Mouse (Mus musculus) layer of hippocampus, adult 11-12 months (tissue): ENCODE results near the gene Cstf3.
A peak's percentile ranks its signal among the peaks of the same experiment; 100 is the strongest.
"Not testable (repeated sequence)": the region's sequence is repeated elsewhere in the genome, so short reads cannot be mapped to it uniquely, and the experiment has no call there.

Experiments used
- DNase-seq: peaks from one replicate; pipeline ENCODE4 v3.0.0; 2022; ENCODE audit warnings: low spot score

Gene Cstf3

GRCm38 (mm10) chr2:104590068-104590828, at the start of gene Cstf3:
Gene Cstf3 (plus strand): TSS chr2:104590523.
- peak; percentile 99 for DNase-seq

DNA sequence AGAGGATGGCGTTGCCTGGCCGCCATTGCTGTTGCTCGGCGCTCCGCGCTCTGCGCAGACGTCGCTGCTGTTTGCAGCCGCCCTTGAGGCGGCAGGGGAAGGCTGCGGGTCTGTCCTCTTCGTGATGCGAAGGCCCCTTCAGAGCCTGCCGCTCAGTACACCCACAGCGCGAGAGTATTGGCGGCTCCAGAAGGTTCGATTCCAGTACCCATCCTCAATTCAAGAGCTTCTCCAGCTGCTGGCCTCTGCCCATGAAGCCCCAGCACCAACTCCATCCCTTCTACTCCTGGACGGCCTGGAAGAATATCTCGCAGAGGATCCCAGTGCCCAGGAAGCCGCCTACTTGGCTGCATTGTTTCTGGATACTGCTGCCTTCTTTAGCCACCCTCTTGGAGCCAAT, 33.6 kb upstream of the Cstf3 start:
- not testable (repeated sequence) for DNase-seq

GRCm38 (mm10) chr2:104557722-104558121, 32.6 kb upstream of the Cstf3 start:
- no peak for DNase-seq

GRCm38 (mm10) chr2:104558326-104558725, 32.0 kb upstream of the Cstf3 start:
- no peak for DNase-seq

- no peak for DNase-seq
Measured at GRCm38 (mm10) chr2:104558938-104559337, 31.4 kb upstream of the Cstf3 start.

DNA sequence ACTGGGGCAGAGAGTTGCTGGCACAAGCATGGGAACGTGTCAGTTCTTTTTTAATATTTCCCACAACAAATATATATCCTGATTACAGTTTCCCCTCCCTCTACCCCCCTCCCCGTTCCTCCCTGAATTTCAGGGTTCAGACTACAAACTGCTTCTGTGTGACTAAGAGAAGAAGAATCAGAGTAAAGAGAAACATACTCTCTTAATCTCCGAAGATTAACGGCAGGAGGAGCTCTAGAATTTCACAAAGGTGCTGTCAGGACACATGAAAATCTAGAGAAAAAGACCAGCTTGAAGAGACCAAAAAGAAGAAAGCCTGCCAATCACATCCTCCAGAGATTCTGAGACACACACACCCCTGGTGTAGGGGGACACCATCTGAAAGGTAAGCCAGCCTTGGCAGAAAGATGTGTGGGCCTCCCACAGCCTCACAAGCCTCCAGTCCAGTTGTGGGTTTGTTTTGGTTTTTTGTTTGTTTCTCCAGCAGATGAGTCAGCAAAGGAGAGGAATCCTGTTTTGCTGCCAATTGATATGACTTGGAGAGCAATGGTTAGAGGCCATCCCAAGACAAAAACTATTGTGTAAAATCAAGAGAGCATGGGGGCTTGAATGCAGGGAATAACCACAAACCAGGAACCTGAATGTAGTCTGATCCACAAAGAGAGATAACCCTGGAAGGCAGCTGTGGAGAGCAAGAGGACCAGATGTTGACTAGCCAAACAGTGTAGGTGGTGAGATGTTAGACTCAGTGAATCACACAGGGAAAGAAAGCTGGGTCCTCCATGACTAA, 30.5 kb upstream of the Cstf3 start:
- DNase-seq, result no peak

DNA sequence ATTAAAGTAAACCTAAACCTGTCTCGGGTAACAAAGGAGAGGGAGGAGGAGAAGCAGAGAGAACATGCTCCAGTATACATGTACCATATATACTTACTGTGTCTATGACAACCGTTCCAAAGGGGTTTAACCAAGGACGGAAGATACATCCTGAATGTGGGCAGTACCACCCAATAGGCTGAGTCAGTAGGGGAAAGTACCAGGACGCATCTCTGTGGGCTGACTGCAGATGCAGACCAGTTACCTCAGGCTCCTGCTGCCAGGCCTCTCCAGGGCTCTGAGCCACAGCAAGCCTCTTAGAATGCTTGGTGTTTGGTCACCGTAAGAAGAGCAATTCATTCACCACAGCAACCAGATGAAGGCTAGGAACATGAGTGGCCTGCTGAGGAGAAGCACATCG, 28.9 kb upstream of the Cstf3 start:
- no peak for DNase-seq

GRCm38 (mm10) chr2:104561986-104562532, 28.3 kb upstream of the Cstf3 start:
- no peak for DNase-seq

GRCm38 (mm10) chr2:104572066-104572465, 18.3 kb upstream of the Cstf3 start:
- DNase-seq, result no peak

- DNase-seq, result no peak
Measured at GRCm38 (mm10) chr2:104576216-104576615, 14.1 kb upstream of the Cstf3 start.

DNA sequence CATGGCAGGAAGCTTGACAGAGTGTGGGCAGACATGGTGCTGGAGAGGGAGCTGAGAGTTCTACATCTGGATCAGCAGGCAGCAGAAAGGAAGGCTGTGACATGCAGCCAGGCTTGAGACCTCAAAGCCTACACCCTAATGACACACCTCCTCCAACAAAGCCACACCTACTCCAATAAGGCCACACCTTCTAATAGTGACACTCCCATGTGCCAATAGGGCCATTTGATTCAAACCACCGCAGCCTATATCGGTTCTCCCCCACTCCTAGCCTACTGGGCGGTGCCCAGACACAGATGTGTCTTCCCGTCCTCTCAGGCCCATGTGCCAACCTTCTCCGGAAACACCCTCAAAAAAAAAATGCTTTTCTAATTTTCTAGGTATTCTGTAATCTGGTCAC, 12.3 kb upstream of the Cstf3 start:
- no peak for DNase-seq

- no peak for DNase-seq
Measured at GRCm38 (mm10) chr2:104578836-104579604, 11.3 kb upstream of the Cstf3 start.

DNA sequence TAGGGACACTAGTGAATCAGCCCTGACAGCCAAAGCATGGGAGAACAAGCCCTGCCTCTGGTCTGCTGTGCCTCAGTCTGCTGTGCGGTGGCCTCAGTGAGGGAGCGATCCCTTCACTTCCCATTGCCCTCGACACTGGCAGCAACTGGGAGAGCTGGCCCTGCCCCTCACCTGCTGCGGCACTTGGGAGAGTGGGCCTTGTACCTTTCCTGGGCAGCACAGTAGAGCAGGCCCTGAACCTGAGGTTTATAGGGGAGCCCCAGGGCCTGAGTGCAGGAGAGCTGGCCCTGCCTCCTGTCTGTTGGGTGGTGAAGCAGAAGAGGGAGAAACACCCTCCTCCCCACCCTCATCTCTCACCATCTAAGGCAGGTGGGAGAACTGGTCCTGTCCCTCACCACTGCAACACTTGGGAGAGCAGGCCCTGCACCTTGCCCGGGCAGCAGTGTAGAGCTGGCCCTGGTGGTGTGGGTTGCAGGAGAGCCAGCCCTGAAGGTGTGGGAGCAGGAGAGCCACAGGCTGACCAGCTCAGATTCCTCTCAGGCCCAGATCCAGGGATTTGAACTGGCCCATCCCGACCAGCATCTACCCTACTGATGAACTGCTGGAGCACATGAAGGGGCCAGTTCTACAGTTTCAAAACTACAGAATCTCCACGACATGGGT, 10.4 kb upstream of the Cstf3 start:
- DNase-seq, result no peak

DNA sequence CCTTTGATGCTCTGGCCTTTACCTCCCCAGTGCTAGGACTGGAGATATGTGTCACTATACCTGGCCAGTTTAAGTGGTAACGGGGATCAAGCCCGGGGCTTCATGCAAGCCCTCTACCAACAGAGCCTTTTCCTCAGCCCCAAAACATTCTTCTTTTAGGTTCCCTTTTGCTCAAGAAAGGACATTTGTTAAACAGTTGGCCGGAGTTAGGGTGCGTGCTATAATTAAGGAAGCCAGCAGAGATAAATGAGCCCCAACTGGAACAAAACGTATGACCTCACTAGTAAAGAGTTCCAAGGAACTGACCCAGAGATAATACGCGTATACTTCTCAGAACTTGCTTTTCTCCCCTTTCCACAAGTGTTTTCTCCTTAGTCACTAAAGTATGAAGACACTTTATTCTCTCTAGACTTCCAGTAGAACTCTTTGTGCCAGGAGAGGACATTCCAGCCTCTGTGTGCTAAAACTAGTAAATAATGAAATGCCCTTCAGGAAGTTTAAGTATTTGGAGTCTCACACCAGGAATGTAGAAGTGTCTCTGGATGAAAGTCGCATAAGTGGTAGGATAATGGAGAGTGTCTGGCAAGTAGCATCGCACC, 8.9 kb upstream of the Cstf3 start:
- no peak for DNase-seq

DNA sequence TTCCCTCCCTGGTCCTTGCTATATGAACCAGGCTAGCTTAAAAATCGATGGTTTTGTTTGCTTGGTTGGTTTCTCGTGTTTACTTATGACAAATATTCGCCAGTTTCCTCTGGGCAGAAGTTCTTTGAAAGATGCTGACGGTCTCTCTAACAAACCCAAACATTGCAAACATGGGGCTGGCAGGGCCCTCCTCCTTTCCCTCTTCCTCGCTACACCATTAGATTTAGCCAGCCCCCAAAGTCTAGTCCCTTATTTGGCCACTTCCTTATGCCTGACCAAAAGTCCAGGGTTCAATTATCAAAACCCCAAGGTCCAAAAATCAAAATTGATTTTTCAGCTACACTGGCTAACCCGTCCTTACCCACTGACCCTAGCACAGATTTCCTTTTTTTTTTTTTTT, 7.3 kb upstream of the Cstf3 start:
- DNase-seq, result no peak

DNA sequence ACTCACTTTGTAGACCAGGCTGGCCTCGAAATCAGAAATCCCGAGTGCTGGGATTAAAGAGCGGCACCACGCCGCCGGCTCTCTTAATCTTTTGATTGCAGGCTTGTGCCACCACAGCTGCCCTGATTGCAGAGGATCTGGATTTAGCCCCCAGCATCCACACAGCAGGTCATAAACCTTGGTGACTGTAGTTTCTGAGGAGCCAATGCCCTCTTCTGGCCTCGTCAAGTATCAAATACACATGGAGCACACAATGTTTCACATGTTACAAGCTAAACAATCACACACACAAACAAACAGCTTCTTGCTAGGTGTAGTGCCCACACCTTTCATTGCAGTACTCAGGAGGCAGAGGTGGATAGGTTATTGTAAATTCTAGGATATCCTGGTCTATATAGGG, 6.1 kb upstream of the Cstf3 start:
- no peak for DNase-seq

GRCm38 (mm10) chr2:104585645-104586044, 4.7 kb upstream of the Cstf3 start:
- DNase-seq, result no peak

GRCm38 (mm10) chr2:104588552-104588951, 1.8 kb upstream of the Cstf3 start:
- DNase-seq, result no peak

- no peak for DNase-seq
Measured at GRCm38 (mm10) chr2:104590829-104591117, 450 bp downstream of the Cstf3 start.

- no peak for DNase-seq
Measured at GRCm38 (mm10) chr2:104591141-104591540, 818 bp downstream of the Cstf3 start.

DNA sequence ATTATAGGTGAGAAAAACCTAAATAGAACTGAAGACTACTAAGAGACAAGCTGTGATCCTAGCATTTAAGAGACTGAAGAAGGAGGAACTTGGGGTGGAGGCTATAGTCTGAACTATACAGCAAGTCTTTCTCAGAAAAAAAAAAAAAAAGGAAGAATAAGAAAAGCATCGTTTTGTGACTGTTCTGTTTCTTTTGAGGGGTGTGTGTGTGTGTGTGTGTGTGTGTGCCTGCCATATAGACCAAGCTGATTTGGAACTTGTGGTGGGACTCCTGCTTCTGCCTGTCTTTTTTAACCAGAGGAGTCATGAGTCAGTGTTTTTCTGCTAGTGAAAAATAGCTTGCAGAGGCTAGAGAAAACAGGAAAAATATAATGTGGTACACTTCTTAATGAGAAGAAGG, 4.7 kb downstream of the Cstf3 start:
- DNase-seq, result no peak

GRCm38 (mm10) chr2:104603431-104603830, 13.1 kb downstream of the Cstf3 start:
- no peak for DNase-seq
